Mouse (Mus musculus) myocyte (in vitro differentiated cells): ENCODE data around the gene Ifna16.

ENCODE experiments used
- MAX ChIP-seq: IDR thresholded peaks from one replicate; pipeline ENCODE4 v1.6.1; 2011; ENCODE audit warnings: low read depth, mild to moderate bottlenecking, control low read depth
- MYOD1 ChIP-seq, 3 experiments: IDR thresholded peaks; one replicate each; pipeline ENCODE4 v1.6.1; 2011; ENCODE audit warnings: control low read depth in 2 of 3, low read depth in 2 of 3, mild to moderate bottlenecking in 2 of 3, moderate library complexity in 1 of 3; ENCODE audit not compliant: insufficient read length in 2 of 3, control insufficient read depth in 1 of 3
- POLR2A ChIP-seq: IDR thresholded peaks from one replicate; pipeline ENCODE4 v1.6.1; 2011; ENCODE audit warnings: low read depth, mild to moderate bottlenecking, control low read depth, moderate library complexity; ENCODE audit not compliant: insufficient read length
- TCF12 ChIP-seq: IDR thresholded peaks from one replicate; pipeline ENCODE4 v1.6.1; 2011; ENCODE audit warnings: mild to moderate bottlenecking, control low read depth; ENCODE audit not compliant: poor library complexity, insufficient read depth, severe bottlenecking

- TF ChIP-seq POLR2A (no peak), TCF12 (no peak), MYOD1 (IDR thresholded peaks at IDR 0.05; ENCODE audit: control insufficient read depth in 1 of 3, insufficient read length in 2 of 3, low read depth in 2 of 3) (no peak), MAX (no peak)
Observed at GRCm38 (mm10) chr4:88642526-88642925, 34.2 kb downstream of the Ifna16 start.
